Mouse (Mus musculus) heart, postnatal 0 days (tissue): ENCODE measurements around the gene Hus1b.

Experiments
- CTCF ChIP-seq: IDR thresholded peaks from 2 replicates; pipeline ENCODE4 v1.5.1; 2016; ENCODE audit warnings: antibody characterized with exemption, control low read depth, low read depth
- EP300 ChIP-seq: IDR thresholded peaks from 2 replicates; pipeline ENCODE4 v1.6.1; 2016; ENCODE audit warnings: antibody characterized with exemption, low read depth

GRCm38 (mm10) chr13:30913757-30914156 lies 33.8 kb downstream of the Hus1b start:
- TF ChIP-seq CTCF (no peak), EP300 (no peak)
